Mouse (Mus musculus) 3134 (cell line): ENCODE data around the gene Prap1.
"Not testable (repeated sequence)": the region's sequence is repeated elsewhere in the genome, so short reads cannot be mapped to it uniquely, and the experiment has no call there.

ENCODE experiments used
- DNase-seq: peaks from one replicate; pipeline ENCODE4 v3.0.0-alpha.2; 2011; ENCODE audit warnings: low spot score; ENCODE audit not compliant: insufficient read length; ENCODE audit errors: extremely low read depth

Gene Prap1

GRCm38 (mm10) chr7:140126934-140127333 lies 33.7 kb downstream of the Prap1 start:
- DNase-seq: no peak

GRCm38 (mm10) chr7:140127911-140128310 lies 34.7 kb downstream of the Prap1 start:
- no peak for DNase-seq

GRCm38 (mm10) chr7:140132184-140132583 lies 39.0 kb downstream of the Prap1 start:
- not testable (repeated sequence) for DNase-seq

- DNase-seq: not testable (repeated sequence)
Measured at GRCm38 (mm10) chr7:140134033-140134432, 40.8 kb downstream of the Prap1 start.

DNA sequence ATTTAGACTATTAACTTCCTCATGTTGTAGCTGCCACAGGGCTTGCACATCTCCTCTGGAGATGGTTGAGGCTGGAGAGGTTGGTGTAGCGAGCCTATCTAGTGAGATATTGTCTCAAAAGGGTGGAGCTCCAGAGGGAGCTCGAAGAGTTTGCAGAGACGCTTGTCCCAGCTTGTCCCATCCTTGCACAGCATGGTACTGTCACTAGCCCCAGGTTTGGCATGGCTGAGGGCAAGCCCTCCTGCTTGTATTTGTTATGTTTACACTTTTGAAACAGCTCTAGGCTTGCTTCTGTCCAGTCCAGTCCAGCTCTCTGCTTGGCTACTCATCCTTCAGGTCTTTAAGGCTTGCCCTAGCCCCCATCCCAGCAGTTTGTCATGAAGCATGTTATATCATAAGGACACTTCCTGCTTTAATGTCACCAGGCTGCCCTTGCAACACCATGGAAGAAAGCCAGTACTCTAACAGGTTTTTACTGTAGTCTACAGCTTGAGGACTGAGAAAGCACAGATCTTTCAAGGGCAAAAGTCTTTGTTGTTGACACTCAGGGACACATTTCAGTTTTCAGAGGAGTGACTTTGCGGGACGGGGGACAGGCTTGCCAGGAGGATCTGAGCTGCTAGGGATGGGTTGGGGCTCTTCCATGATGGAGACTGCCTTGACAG lies 42.0 kb downstream of the Prap1 start:
- no peak for DNase-seq

GRCm38 (mm10) chr7:140137135-140138020 lies 44.2 kb downstream of the Prap1 start, which contains the start of gene Mtg1:
TSS of gene Mtg1 (plus strand) at chr7:140137564.
- peak; percentile 94 for DNase-seq

GRCm38 (mm10) chr7:140138021-140138310 lies 44.8 kb downstream of the Prap1 start:
- no peak for DNase-seq

DNA sequence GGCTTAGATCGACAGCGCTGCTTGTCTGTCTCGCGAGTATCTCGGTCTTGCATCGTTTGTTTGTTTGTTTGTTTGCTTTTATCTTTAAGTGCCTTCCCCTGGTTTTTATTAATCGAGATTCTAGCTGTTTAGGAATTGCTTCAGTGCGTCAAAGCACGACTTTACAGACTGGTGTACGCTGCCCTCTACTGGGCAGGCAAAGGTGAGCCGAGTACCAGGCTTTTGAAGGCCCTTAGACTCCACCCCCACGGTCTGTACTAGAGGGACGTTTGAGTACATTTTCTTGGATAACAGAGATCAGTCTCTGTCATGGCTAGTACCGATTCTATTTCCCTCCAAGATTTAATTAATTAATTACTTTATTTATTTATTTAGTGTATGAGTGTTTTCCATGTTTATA lies 48.2 kb downstream of the Prap1 start:
- peak; percentile 23 for DNase-seq

DNA sequence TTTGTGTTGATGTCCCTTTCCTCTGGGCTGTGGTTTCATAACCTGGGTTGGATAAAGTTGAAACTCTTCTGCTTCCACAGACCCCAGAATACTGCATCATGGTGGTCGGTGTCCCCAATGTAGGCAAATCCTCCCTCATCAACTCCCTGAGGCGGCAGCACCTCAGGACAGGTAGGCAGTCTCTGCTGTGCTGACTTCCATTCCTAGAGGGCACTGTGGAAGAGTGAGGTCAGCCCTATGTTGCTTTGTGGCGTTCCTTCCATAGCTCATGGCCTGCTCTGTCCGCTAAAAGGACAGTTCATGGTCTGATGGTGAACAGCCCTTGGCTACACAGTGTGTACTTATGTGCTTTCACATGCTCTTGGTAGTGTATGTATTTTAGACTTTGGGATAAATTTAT lies 51.4 kb downstream of the Prap1 start:
- no peak for DNase-seq
